Comparison of ENCODE assay signal across 8 mouse cellular contexts in the genomic region with DNA sequence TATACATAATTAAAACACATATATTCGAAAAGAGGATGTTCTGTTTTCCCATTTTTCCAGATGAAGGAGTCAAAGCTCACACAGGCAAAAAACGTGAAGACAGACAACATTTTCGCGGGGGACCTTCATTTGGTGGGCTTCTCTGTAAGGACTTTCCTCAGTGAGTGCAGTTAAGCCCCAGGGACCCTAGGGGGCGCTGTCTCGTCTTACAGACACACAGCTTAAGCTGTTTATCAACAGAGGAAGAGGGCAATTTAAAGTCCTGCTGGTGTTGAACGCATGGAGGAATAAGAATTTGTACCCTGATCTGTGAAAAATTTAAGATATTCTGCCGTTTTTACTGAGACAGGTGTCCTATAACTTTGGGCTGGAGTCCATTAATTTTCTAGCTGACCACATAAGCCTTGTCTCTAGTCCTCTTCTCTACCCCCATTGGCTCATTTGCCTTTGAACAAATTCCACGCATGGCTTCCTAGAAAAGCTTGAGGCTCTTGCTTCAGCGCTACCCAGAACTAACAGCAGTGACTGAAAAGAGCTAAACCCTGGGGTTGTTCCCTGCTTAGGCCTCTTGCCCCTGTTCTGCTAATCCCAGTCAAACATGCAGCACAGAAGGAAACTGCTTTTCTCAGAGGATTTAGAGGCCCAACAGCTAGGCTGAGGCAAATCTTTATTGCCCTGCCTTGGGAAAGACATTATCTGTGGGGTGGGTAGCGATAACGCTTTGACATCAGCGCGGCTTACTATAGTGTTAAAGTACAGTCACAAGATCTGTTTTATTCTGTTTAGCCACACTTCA.
DNase-seq lines count a peak whose midpoint lies in the region; ATAC-seq lines count a peak whose summit lies in the region.

No protein-coding gene starts in this region.

- WGBS in hindbrain, embryonic 11.5 days: 76% methylated on average over 14 of the region's 14 CpGs
- 73% methylated on average over 14 of the region's 14 CpGs for WGBS in hindbrain, embryonic 16.5 days
- WGBS in kidney, embryonic 14.5 days: 76% methylated on average over 14 of the region's 14 CpGs

- no peak overlapping the region for H3K4me2 ChIP-seq in hindbrain, embryonic 11.5 days (replicated peaks; ENCODE audit: low read depth, low read length)
- no peak overlapping the region for H3K4me2 ChIP-seq in hindbrain, embryonic 16.5 days (ENCODE audit: low read length)
- no peak overlapping the region for H3K4me2 ChIP-seq in kidney, embryonic 14.5 days (replicated peaks; ENCODE audit: low read depth, low read length)

- H3K9me3 ChIP-seq in hindbrain, embryonic 11.5 days (ENCODE audit: control insufficient read depth, low read length): no peaks in the 10 kb centered on the region
- no peaks in the 10 kb centered on the region for H3K9me3 ChIP-seq in hindbrain, embryonic 16.5 days (ENCODE audit: control insufficient read depth, low read length)
- peaks cover 7% of the 10 kb centered on the region; the same call in 1 of the 2 replicates for H3K9me3 ChIP-seq in kidney, embryonic 14.5 days (ENCODE audit: control insufficient read depth, low read length)

- no peak overlapping the region for H3K4me3 ChIP-seq in hindbrain, embryonic 11.5 days (ENCODE audit: low read depth, low read length)
- H3K4me3 ChIP-seq in hindbrain, embryonic 16.5 days (ENCODE audit: low read length): no peak overlapping the region
- H3K4me3 ChIP-seq in kidney, embryonic 14.5 days (ENCODE audit: low read length): no peak overlapping the region

- H3K9ac ChIP-seq in hindbrain, embryonic 11.5 days (ENCODE audit: low read depth, low read length): no peak overlapping the region
- no peak overlapping the region for H3K9ac ChIP-seq in hindbrain, embryonic 16.5 days (ENCODE audit: low read depth, low read length)
- H3K9ac ChIP-seq in kidney, embryonic 14.5 days (ENCODE audit: low read depth, low read length): no peak overlapping the region

- H3K27me3 ChIP-seq in hindbrain, embryonic 11.5 days (ENCODE audit: control insufficient read depth, insufficient read depth, low read length): no peaks in the 10 kb centered on the region
- no peaks in the 10 kb centered on the region for H3K27me3 ChIP-seq in hindbrain, embryonic 16.5 days (replicated peaks; ENCODE audit: control insufficient read depth, insufficient read depth, low read length)
- H3K27me3 ChIP-seq in kidney, embryonic 14.5 days (ENCODE audit: control insufficient read depth, insufficient read depth, low read length): no peaks in the 10 kb centered on the region

- H3K4me1 ChIP-seq in hindbrain, embryonic 11.5 days (replicated peaks; ENCODE audit: control insufficient read depth, insufficient read depth, low read length): no peaks in the 10 kb centered on the region
- H3K4me1 ChIP-seq in hindbrain, embryonic 16.5 days (ENCODE audit: control insufficient read depth, insufficient read depth, low read depth, low read length): peaks cover 4% of the 10 kb centered on the region; the same call in 1 of the 2 replicates
- H3K4me1 ChIP-seq in kidney, embryonic 14.5 days (ENCODE audit: control insufficient read depth, insufficient read depth, low read length): no peaks in the 10 kb centered on the region

- H3K27ac ChIP-seq in hindbrain, embryonic 11.5 days (ENCODE audit: low read depth, low read length): no peak overlapping the region
- H3K27ac ChIP-seq in hindbrain, embryonic 16.5 days (ENCODE audit: low read depth, low read length): no peak overlapping the region
- H3K27ac ChIP-seq in kidney, embryonic 14.5 days (ENCODE audit: low read depth, low read length): no peak overlapping the region

- no peak for ATAC-seq in hindbrain, embryonic 11.5 days (ENCODE audit: low FRiP score)
- ATAC-seq in hindbrain, embryonic 16.5 days: no peak
- ATAC-seq in megakaryocyte, adult 5-6 weeks (ENCODE audit: poor library complexity, severe bottlenecking): peak; percentile 67
- ATAC-seq in megakaryocyte-erythroid progenitor cell, adult 5-6 weeks (replicated peaks; ENCODE audit: low FRiP score, low TSS enrichment, poor library complexity, severe bottlenecking): no peak
- ATAC-seq in kidney, embryonic 14.5 days (ENCODE audit: low FRiP score, low TSS enrichment): no peak

- peak; percentile 46 for DNase-seq in hindbrain, embryonic 11.5 days (ENCODE audit: low spot score)
- peak; percentile 6 for DNase-seq in brain, adult 2 months (ENCODE audit: low read depth, low spot score)
- peak; percentile 26 to 29 for DNase-seq in gastrocnemius, postnatal 4 days (ENCODE audit: low spot score in 2 of 2)
- no peak for DNase-seq in spleen, postnatal 36 days (ENCODE audit: low spot score in 2 of 2)

- H3K36me3 ChIP-seq in hindbrain, embryonic 11.5 days (ENCODE audit: control insufficient read depth, insufficient read depth, low read length): no peaks in the 10 kb centered on the region
- H3K36me3 ChIP-seq in hindbrain, embryonic 16.5 days (ENCODE audit: control insufficient read depth, insufficient read depth, low read length): no peaks in the 10 kb centered on the region
- no peaks in the 10 kb centered on the region for H3K36me3 ChIP-seq in kidney, embryonic 14.5 days (ENCODE audit: control insufficient read depth, insufficient read depth, low read length)

Comparison
In these comparisons a context has a peak if more than half of its experiments do, and no peak if none do; other contexts are left out.
1. DNase-seq: peak in hindbrain, embryonic 11.5 days (single experiment), brain, adult 2 months (single experiment) and gastrocnemius, postnatal 4 days (2 of 2); none in spleen, postnatal 36 days (0 of 2).